In genomic region chr9:121798887-121799520, GRCm38 (mm10) we compare ENCODE assay signal across 20 mouse cellular contexts. TPM values are rescaled to one million over a fixed set of nuclear protein-coding genes. Genes with fewer than 3 reads are reported as not detected.
DNase-seq lines count a peak whose midpoint lies in the region; ATAC-seq and TF ChIP-seq lines count a peak whose summit lies in the region.
"Had no signal": no experiment of that assay in that cellular context is flagged by ENCODE, and none has a peak within 500 bp of the region (broad histone marks: within the 10 kb centered on the region; RNA-seq: fewer than 3 reads in every experiment).

No protein-coding gene starts in this region.

- no peak overlapping the region for H3K4me2 ChIP-seq in midbrain, embryonic 11.5 days
- H3K4me2 ChIP-seq in midbrain, embryonic 13.5 days (replicated peaks) = no peak overlapping the region
- H3K4me2 ChIP-seq in intestine, postnatal 0 days (replicated peaks; ENCODE audit: low read depth) = no peak overlapping the region
- H3K4me2 ChIP-seq in liver, postnatal 0 days (ENCODE audit: low read depth, low read length) = no peak overlapping the region
- H3K4me2 ChIP-seq: embryonic facial prominence, embryonic 12.5 days; limb, embryonic 15.5 days; neural tube, embryonic 12.5 days; stomach, embryonic 15.5 days had no signal

- no peaks in the 10 kb centered on the region for H3K9me3 ChIP-seq in midbrain, embryonic 11.5 days (ENCODE audit: control insufficient read depth, low read length)
- no peaks in the 10 kb centered on the region for H3K9me3 ChIP-seq in midbrain, embryonic 13.5 days
- H3K9me3 ChIP-seq in intestine, postnatal 0 days (ENCODE audit: control insufficient read depth) = no peaks in the 10 kb centered on the region
- no peaks in the 10 kb centered on the region for H3K9me3 ChIP-seq in liver, postnatal 0 days (ENCODE audit: low read length)
- H3K9me3 ChIP-seq: embryonic facial prominence, embryonic 12.5 days; heart, embryonic 10.5 days; limb, embryonic 15.5 days; neural tube, embryonic 12.5 days; stomach, embryonic 15.5 days had no signal

- no peaks in the 10 kb centered on the region for H3K4me1 ChIP-seq in midbrain, embryonic 11.5 days (ENCODE audit: control insufficient read depth, insufficient read depth, low read length)
- peaks cover 16% of the 10 kb centered on the region for H3K4me1 ChIP-seq in midbrain, embryonic 13.5 days (replicated peaks)
- 0 out of 2 replicates have a peak, but pooled peaks cover 5% of the 10 kb centered on the region for H3K4me1 ChIP-seq in intestine, postnatal 0 days (replicated peaks; ENCODE audit: control insufficient read depth, insufficient read depth, low read length)
- 0 out of 2 replicates have a peak, but pooled peaks cover 4% of the 10 kb centered on the region for H3K4me1 ChIP-seq in liver, postnatal 0 days (ENCODE audit: insufficient read depth)

- peak; percentile 64 for ATAC-seq in frontal cortex, adult (ENCODE audit: low TSS enrichment)
- ATAC-seq in midbrain, embryonic 11.5 days (ENCODE audit: low FRiP score) = 0 out of 2 replicates have a peak, but pooled peaks have one; percentile 11
- no peak for ATAC-seq in midbrain, embryonic 13.5 days
- ATAC-seq in intestine, postnatal 0 days = 0 out of 2 replicates have a peak, but pooled peaks have one; percentile 17
- peak; percentile 15; the same call in 1 of the 2 replicates for ATAC-seq in liver, postnatal 0 days
- ATAC-seq: forebrain, embryonic 16.5 days; hindbrain, postnatal 0 days had no signal

- no peak for TF ChIP-seq CTCF in intestine, postnatal 0 days (IDR thresholded peaks at IDR 0.05; ENCODE audit: low read depth)
- TF ChIP-seq CTCF in liver, postnatal 0 days (IDR thresholded peaks at IDR 0.05; ENCODE audit: low read depth) = no peak

- H3K4me3 ChIP-seq in midbrain, embryonic 11.5 days (ENCODE audit: low read depth, low read length) = no peak overlapping the region
- no peak overlapping the region for H3K4me3 ChIP-seq in midbrain, embryonic 13.5 days (replicated peaks)
- H3K4me3 ChIP-seq in intestine, postnatal 0 days (ENCODE audit: low read depth, low read length) = no peak overlapping the region
- no peak overlapping the region for H3K4me3 ChIP-seq in liver, postnatal 0 days (ENCODE audit: low read depth, low read length)
- H3K4me3 ChIP-seq: embryonic facial prominence, embryonic 12.5 days; heart, embryonic 10.5 days; limb, embryonic 15.5 days; neural tube, embryonic 12.5 days; stomach, embryonic 15.5 days had no signal

- 37% methylated on average over 6 of the region's 6 CpGs for WGBS in midbrain, embryonic 11.5 days
- WGBS in midbrain, embryonic 13.5 days = 41% methylated on average over 6 of the region's 6 CpGs
- 40% methylated on average over 6 of the region's 6 CpGs for WGBS in intestine, postnatal 0 days
- 38% methylated on average over 6 of the region's 6 CpGs for WGBS in liver, postnatal 0 days (ENCODE audit: insufficient replicate concordance)

- H3K27ac ChIP-seq in midbrain, embryonic 11.5 days (ENCODE audit: low read depth, low read length) = no peak overlapping the region
- H3K27ac ChIP-seq in midbrain, embryonic 13.5 days = no peak overlapping the region
- no peak overlapping the region for H3K27ac ChIP-seq in intestine, postnatal 0 days (ENCODE audit: low read depth, low read length)
- no peak overlapping the region for H3K27ac ChIP-seq in liver, postnatal 0 days (ENCODE audit: low read depth)
- H3K27ac ChIP-seq: embryonic facial prominence, embryonic 12.5 days; heart, embryonic 10.5 days; hindbrain, postnatal 0 days; limb, embryonic 15.5 days; neural tube, embryonic 12.5 days; stomach, embryonic 15.5 days had no signal

- TF ChIP-seq EP300 in liver, postnatal 0 days (IDR thresholded peaks at IDR 0.05; ENCODE audit: low read depth) = no peak

- no peaks in the 10 kb centered on the region for H3K36me3 ChIP-seq in midbrain, embryonic 11.5 days (ENCODE audit: control insufficient read depth, insufficient read depth, low read length)
- no peaks in the 10 kb centered on the region for H3K36me3 ChIP-seq in midbrain, embryonic 13.5 days
- H3K36me3 ChIP-seq in intestine, postnatal 0 days (ENCODE audit: control insufficient read depth, insufficient read depth) = no peaks in the 10 kb centered on the region
- no peaks in the 10 kb centered on the region for H3K36me3 ChIP-seq in liver, postnatal 0 days (replicated peaks; ENCODE audit: insufficient read depth, low read length)
- H3K36me3 ChIP-seq: embryonic facial prominence, embryonic 12.5 days; heart, embryonic 10.5 days; limb, embryonic 15.5 days; neural tube, embryonic 12.5 days; stomach, embryonic 15.5 days had no signal

- H3K27me3 ChIP-seq in midbrain, embryonic 11.5 days (ENCODE audit: control insufficient read depth, insufficient read depth, low read length) = no peaks in the 10 kb centered on the region
- H3K27me3 ChIP-seq in midbrain, embryonic 13.5 days = no peaks in the 10 kb centered on the region
- H3K27me3 ChIP-seq in intestine, postnatal 0 days (replicated peaks; ENCODE audit: control insufficient read depth, insufficient read depth, low read length) = no peaks in the 10 kb centered on the region
- H3K27me3 ChIP-seq in liver, postnatal 0 days (ENCODE audit: insufficient read depth, low read length) = no peaks in the 10 kb centered on the region
- H3K27me3 ChIP-seq: embryonic facial prominence, embryonic 12.5 days; limb, embryonic 15.5 days; stomach, embryonic 15.5 days had no signal

- DNase-seq in frontal cortex, adult 2 months (ENCODE audit: extremely low spot score in 1 of 2, low spot score in 1 of 2) = no peak
- peak; percentile 31 for DNase-seq in midbrain, embryonic 11.5 days (ENCODE audit: low spot score, missing footprints)
- no peak for DNase-seq in liver, postnatal 0 days
- no peak for DNase-seq in ovary, postnatal 14 days (ENCODE audit: low spot score)
- no peak for DNase-seq in cerebellum, postnatal 14 days
- DNase-seq: cerebellum, adult 9-10 months; kidney, adult 2 months; kidney, postnatal 25 days; lung, postnatal 10 days; right cerebral cortex, postnatal 14 days had no signal

- no peak overlapping the region for H3K9ac ChIP-seq in midbrain, embryonic 11.5 days (ENCODE audit: low read length)
- no peak overlapping the region for H3K9ac ChIP-seq in midbrain, embryonic 13.5 days (replicated peaks)
- no peak overlapping the region for H3K9ac ChIP-seq in intestine, postnatal 0 days (ENCODE audit: low read depth, low read length)
- no peak overlapping the region for H3K9ac ChIP-seq in liver, postnatal 0 days (replicated peaks)
- H3K9ac ChIP-seq: embryonic facial prominence, embryonic 12.5 days; limb, embryonic 15.5 days; neural tube, embryonic 12.5 days; stomach, embryonic 15.5 days had no signal

RNA-seq across cellular contexts. Expression of gene Hhatl, which starts 6.7 kb away (rescaled TPM):
- polyA plus RNA-seq in frontal cortex, adult 2 months (2012; rRNA removed) = 17.7 and 19.6 TPM in 2 replicates
- polyA plus RNA-seq in midbrain, embryonic 11.5 days (2014; fragmentation: Nextera tagmentation; extraction: Ambion mirVana) = not detected in 2 replicates
- polyA plus RNA-seq in midbrain, embryonic 13.5 days (2015; fragmentation: Nextera tagmentation; extraction: Ambion mirVana) = 0.24 TPM in 1 of 2 replicates, not detected in the other
- polyA plus RNA-seq in intestine, postnatal 0 days (2015; fragmentation: Nextera tagmentation; extraction: Ambion mirVana) = 1.3 and 1.6 TPM in 2 replicates
- 0.73 TPM in 1 of 2 replicates, not detected in the other for polyA plus RNA-seq in liver, postnatal 0 days (2015; fragmentation: Nextera tagmentation; extraction: Ambion mirVana)
- polyA plus RNA-seq: forebrain, embryonic 16.5 days; neural tube, embryonic 12.5 days had no signal

RNA-seq across cellular contexts. Expression of gene Klhl40, which starts 21.6 kb away (rescaled TPM):
- polyA plus RNA-seq in frontal cortex, adult 2 months (2012; rRNA removed) = 10.1 and 11.4 TPM in 2 replicates
- polyA plus RNA-seq in midbrain, embryonic 11.5 days (2014; fragmentation: Nextera tagmentation; extraction: Ambion mirVana) = 0.11 and 0.16 TPM in 2 replicates
- 0.43 and 0.69 TPM in 2 replicates for polyA plus RNA-seq in midbrain, embryonic 13.5 days (2015; fragmentation: Nextera tagmentation; extraction: Ambion mirVana)
- 0.33 and 0.43 TPM in 2 replicates for polyA plus RNA-seq in intestine, postnatal 0 days (2015; fragmentation: Nextera tagmentation; extraction: Ambion mirVana)
- polyA plus RNA-seq in liver, postnatal 0 days (2015; fragmentation: Nextera tagmentation; extraction: Ambion mirVana) = 0.13 and 0.81 TPM in 2 replicates

RNA-seq across cellular contexts. Expression of gene Zfp651, which starts 39.9 kb away (rescaled TPM):
- 98.0 and 101 TPM in 2 replicates for polyA plus RNA-seq in frontal cortex, adult 2 months (2012; rRNA removed)
- 5.0 and 5.9 TPM in 2 replicates for polyA plus RNA-seq in midbrain, embryonic 11.5 days (2014; fragmentation: Nextera tagmentation; extraction: Ambion mirVana)
- polyA plus RNA-seq in midbrain, embryonic 13.5 days (2015; fragmentation: Nextera tagmentation; extraction: Ambion mirVana) = 6.7 and 12.0 TPM in 2 replicates
- 6.2 and 6.8 TPM in 2 replicates for polyA plus RNA-seq in intestine, postnatal 0 days (2015; fragmentation: Nextera tagmentation; extraction: Ambion mirVana)
- 0.68 and 1.5 TPM in 2 replicates for polyA plus RNA-seq in liver, postnatal 0 days (2015; fragmentation: Nextera tagmentation; extraction: Ambion mirVana)

RNA-seq across cellular contexts. Expression of gene Ccdc13, which starts 40.3 kb away (rescaled TPM):
- 12.1 and 12.6 TPM in 2 replicates for polyA plus RNA-seq in frontal cortex, adult 2 months (2012; rRNA removed)
- 1.5 and 2.0 TPM in 2 replicates for polyA plus RNA-seq in midbrain, embryonic 11.5 days (2014; fragmentation: Nextera tagmentation; extraction: Ambion mirVana)
- 2.8 and 5.0 TPM in 2 replicates for polyA plus RNA-seq in midbrain, embryonic 13.5 days (2015; fragmentation: Nextera tagmentation; extraction: Ambion mirVana)
- 0.14 and 0.31 TPM in 2 replicates for polyA plus RNA-seq in intestine, postnatal 0 days (2015; fragmentation: Nextera tagmentation; extraction: Ambion mirVana)
- not detected in 2 replicates for polyA plus RNA-seq in liver, postnatal 0 days (2015; fragmentation: Nextera tagmentation; extraction: Ambion mirVana)

RNA-seq across cellular contexts. Expression of gene Higd1a, which starts 59.2 kb away (rescaled TPM):
- 82.0 and 93.0 TPM in 2 replicates for polyA plus RNA-seq in frontal cortex, adult 2 months (2012; rRNA removed)
- 159 and 170 TPM in 2 replicates for polyA plus RNA-seq in midbrain, embryonic 11.5 days (2014; fragmentation: Nextera tagmentation; extraction: Ambion mirVana)
- polyA plus RNA-seq in midbrain, embryonic 13.5 days (2015; fragmentation: Nextera tagmentation; extraction: Ambion mirVana) = 146 TPM in 2 replicates
- 162 and 186 TPM in 2 replicates for polyA plus RNA-seq in intestine, postnatal 0 days (2015; fragmentation: Nextera tagmentation; extraction: Ambion mirVana)
- polyA plus RNA-seq in liver, postnatal 0 days (2015; fragmentation: Nextera tagmentation; extraction: Ambion mirVana) = 126 and 134 TPM in 2 replicates
